Mouse (Mus musculus): ENCODE results near the gene Entpd5.

Entpd5 gene

DNA sequence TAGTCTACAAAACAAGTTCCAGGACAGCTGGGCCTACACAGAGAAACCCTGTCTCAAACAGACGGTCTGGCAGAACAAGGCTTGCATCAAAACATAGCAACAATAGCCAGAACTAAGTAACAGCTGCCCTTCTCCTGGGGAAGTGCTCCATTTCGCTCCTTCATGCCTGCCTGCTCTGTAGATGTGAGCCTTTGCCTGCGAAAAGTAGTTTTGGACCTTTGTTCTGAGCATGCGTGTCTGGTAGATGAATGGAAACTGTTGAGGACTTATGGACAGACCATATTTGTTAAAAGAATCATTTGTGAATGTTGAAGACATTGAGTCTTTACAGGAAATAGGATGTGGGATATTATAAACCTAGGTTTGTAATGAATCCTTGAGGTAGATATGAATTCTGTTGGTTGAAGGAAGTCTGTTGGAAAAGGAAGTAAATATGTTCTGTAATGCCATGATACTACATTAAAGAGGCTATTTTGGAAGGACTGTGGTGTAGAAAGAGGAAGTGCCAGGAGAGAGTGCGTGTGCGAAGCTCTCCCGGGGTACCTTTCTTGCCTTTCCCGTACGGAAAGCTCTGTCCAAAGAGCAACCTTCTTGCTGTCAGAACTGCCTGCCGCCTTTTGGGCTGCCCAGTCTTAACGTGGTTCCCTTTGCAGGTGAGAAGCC lies 71.7 kb downstream of the Entpd5 start:
- no peak for DNase-seq (ENCODE audit: low spot score)

DNA sequence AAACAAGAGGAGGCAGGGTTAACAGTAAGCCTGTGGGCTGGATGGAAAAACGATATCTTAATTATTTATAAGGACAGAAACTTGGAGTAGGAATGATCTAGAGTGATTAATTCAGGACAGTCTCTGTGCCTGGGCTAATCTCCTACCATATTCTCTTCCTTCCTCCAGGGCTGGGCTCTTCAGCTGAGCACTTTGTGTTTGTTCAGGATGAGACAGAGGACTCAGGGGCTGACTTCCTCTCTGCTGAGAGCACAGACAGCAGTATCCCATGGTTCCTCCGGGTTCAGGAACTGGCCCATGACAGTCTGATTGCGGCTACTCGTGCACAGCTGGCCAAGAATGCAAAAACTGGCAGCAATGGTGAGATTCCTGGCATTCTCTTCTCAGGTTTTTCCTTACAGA lies 81.7 kb downstream of the Entpd5 start:
- DNase-seq (ENCODE audit: low spot score) = peak; percentile 24
